Mouse (Mus musculus) midbrain, postnatal 0 days (tissue): ENCODE measurements at regions not wholly inside any gene's neighbourhood (a gene's known extent, or its start where the extent isn't known, plus 50 kb on each side); places are given as distances from the start of the nearest gene placed in this dataset.

Source experiments
- ATAC-seq: fragments of 200-750 bp; cut with Nextera tagmentation; 2 replicates; pipeline ENCODE4 v1.8.0; 2017; ENCODE audit warnings: moderate number of reproducible peaks, mild to moderate bottlenecking, moderate TSS enrichment, moderate library complexity; ENCODE audit not compliant: low FRiP score
- DNase-seq: peaks from one replicate; pipeline ENCODE4 v3.0.0-alpha.2; 2015; ENCODE audit warnings: low spot score
- H3K27ac ChIP-seq: fragments of 300-500 bp; sonication (generic); 2 replicates; pipeline ENCODE4 v1.5.1; 2014; ENCODE audit warnings: low read depth, mild to moderate bottlenecking, low read length, mixed read lengths
- H3K27me3 ChIP-seq: fragments of 300-500 bp; sonication (generic); 2 replicates; pipeline ENCODE4 v1.6.1; 2014; ENCODE audit warnings: low read length, control low read depth, mixed read lengths; ENCODE audit not compliant: insufficient read depth
- H3K36me3 ChIP-seq: fragments of 300-500 bp; sonication (generic); 2 replicates; pipeline ENCODE4 v1.6.1; 2014; ENCODE audit warnings: low read length, control low read depth, mixed read lengths; ENCODE audit not compliant: insufficient read depth
- H3K4me1 ChIP-seq: fragments of 300-500 bp; sonication (generic); 2 replicates; pipeline ENCODE4 v1.6.1; 2014; ENCODE audit warnings: mild to moderate bottlenecking, control low read depth, antibody characterized with exemption, low read length, mixed read lengths; ENCODE audit not compliant: insufficient read depth
- H3K4me2 ChIP-seq: fragments of 300-500 bp; sonication (generic); 2 replicates; pipeline ENCODE4 v1.6.1; 2014; ENCODE audit warnings: low read depth, mild to moderate bottlenecking, low read length, mixed read lengths; ENCODE audit not compliant: poor library complexity, severe bottlenecking
- H3K4me3 ChIP-seq: fragments of 300-500 bp; sonication (generic); 2 replicates; pipeline ENCODE4 v1.5.1; 2014; ENCODE audit warnings: low read depth, mild to moderate bottlenecking, low read length, moderate library complexity
- H3K9ac ChIP-seq: fragments of 300-500 bp; sonication (generic); replicated peaks from 2 replicates; pipeline ENCODE4 v1.6.1; 2014; ENCODE audit warnings: mild to moderate bottlenecking, low read length, moderate library complexity, mixed read lengths; ENCODE audit not compliant: poor library complexity, severe bottlenecking
- H3K9me3 ChIP-seq: fragments of 300-500 bp; sonication (generic); 2 replicates; pipeline ENCODE4 v1.6.1; 2016; ENCODE audit warnings: low read length, control low read depth
- CTCF ChIP-seq: IDR thresholded peaks from 2 replicates; pipeline ENCODE4 v1.5.1; 2016; ENCODE audit warnings: antibody characterized with exemption, mild to moderate bottlenecking
- WGBS: fragments of 180-500 bp; shearing (Covaris S2); extraction: QIAGEN DNeasy Blood & Tissue Kit; methylation state at CpG from one replicate; pipeline ENCODE4 v1.1.7; 2014; 5-methylcytosine and 5-hydroxymethylcytosine counted together

GRCm38 (mm10) chr19:59630095-59630494 is 171.9 kb downstream of the Emx2 start:
- H3K4me1 ChIP-seq, result no peaks in the 10 kb centered on the region
- 70% methylated on average over 8 of the region's 8 CpGs for WGBS
- no peak overlapping the region for H3K4me3 ChIP-seq
- no peaks in the 10 kb centered on the region for H3K9me3 ChIP-seq
- DNase-seq (no peak), ATAC-seq (no peak)
- no peak overlapping the region for H3K4me2 ChIP-seq
- no peaks in the 10 kb centered on the region for H3K27me3 ChIP-seq
- H3K27ac ChIP-seq, result no peak overlapping the region
- no peak for TF ChIP-seq CTCF
- no peak overlapping the region for H3K9ac ChIP-seq
- no peaks in the 10 kb centered on the region for H3K36me3 ChIP-seq

- H3K36me3 ChIP-seq, result no peaks in the 10 kb centered on the region
- no peak overlapping the region for H3K4me3 ChIP-seq
- ATAC-seq, result no peak
- DNase-seq, result no peak
- no peaks in the 10 kb centered on the region for H3K27me3 ChIP-seq
- H3K4me2 ChIP-seq, result no peak overlapping the region
- H3K9ac ChIP-seq, result no peak overlapping the region
- H3K27ac ChIP-seq, result no peak overlapping the region
- WGBS, result 41% methylated on average over 4 of the region's 4 CpGs
- no peak for TF ChIP-seq CTCF
- no peaks in the 10 kb centered on the region for H3K9me3 ChIP-seq
- no peaks in the 10 kb centered on the region for H3K4me1 ChIP-seq
Measured at GRCm38 (mm10) chr19:59630706-59631105, 172.5 kb downstream of the Emx2 start.

- Histone ChIP-seq H3K9ac (no peak overlapping the region), H3K4me1 (no peaks in the 10 kb centered on the region), H3K27me3 (no peaks in the 10 kb centered on the region), H3K9me3 (no peaks in the 10 kb centered on the region), H3K4me2 (no peak overlapping the region), H3K27ac (no peak overlapping the region), H3K36me3 (no peaks in the 10 kb centered on the region), H3K4me3 (no peak overlapping the region)
- no peak for ATAC-seq
- DNase-seq, result no peak
- TF ChIP-seq CTCF, result no peak
- WGBS, result 83% methylated on average over 1 of the region's 1 CpGs
Measured at GRCm38 (mm10) chr19:59631541-59631940, 173.4 kb downstream of the Emx2 start.

- no peaks in the 10 kb centered on the region for H3K27me3 ChIP-seq
- H3K9me3 ChIP-seq, result no peaks in the 10 kb centered on the region
- no peak for ATAC-seq
- no peak overlapping the region for H3K27ac ChIP-seq
- H3K9ac ChIP-seq, result no peak overlapping the region
- TF ChIP-seq CTCF, result no peak
- H3K4me1 ChIP-seq, result no peaks in the 10 kb centered on the region
- 51% methylated on average over 8 of the region's 8 CpGs for WGBS
- DNase-seq, result no peak
- H3K4me3 ChIP-seq, result no peak overlapping the region
- H3K36me3 ChIP-seq, result no peaks in the 10 kb centered on the region
- H3K4me2 ChIP-seq, result no peak overlapping the region
Measured at GRCm38 (mm10) chr19:59636271-59636670, 178.1 kb downstream of the Emx2 start.

- 85% methylated on average over 3 of the region's 3 CpGs for WGBS
- H3K36me3 ChIP-seq, result no peaks in the 10 kb centered on the region
Measured at GRCm38 (mm10) chr19:59642606-59643005, 184.4 kb downstream of the Emx2 start.

GRCm38 (mm10) chr19:59646231-59646630 is 188.1 kb downstream of the Emx2 start:
- no peak overlapping the region for H3K27ac ChIP-seq
- no peak for ATAC-seq
- WGBS, result 69% methylated on average over 8 of the region's 8 CpGs

More at GRCm38 (mm10) chr19:59642606-59643005, 184.4 kb downstream of the Emx2 start:
- H3K4me2 ChIP-seq, result no peak overlapping the region
- H3K27ac ChIP-seq, result no peak overlapping the region
- no peak for DNase-seq
- H3K27me3 ChIP-seq, result no peaks in the 10 kb centered on the region
- no peaks in the 10 kb centered on the region for H3K9me3 ChIP-seq
- no peaks in the 10 kb centered on the region for H3K4me1 ChIP-seq
- no peak for TF ChIP-seq CTCF
- H3K4me3 ChIP-seq, result no peak overlapping the region
- no peak overlapping the region for H3K9ac ChIP-seq
- no peak for ATAC-seq

More at GRCm38 (mm10) chr19:59646231-59646630, 188.1 kb downstream of the Emx2 start:
- no peaks in the 10 kb centered on the region for H3K36me3 ChIP-seq
- TF ChIP-seq CTCF, result no peak
- H3K4me1 ChIP-seq, result no peaks in the 10 kb centered on the region
- no peak overlapping the region for H3K9ac ChIP-seq
- H3K27me3 ChIP-seq, result no peaks in the 10 kb centered on the region
- no peak overlapping the region for H3K4me3 ChIP-seq
- no peaks in the 10 kb centered on the region for H3K9me3 ChIP-seq
- no peak overlapping the region for H3K4me2 ChIP-seq
- DNase-seq, result no peak
